Comparison of ENCODE assay signal across 7 mouse cellular contexts in the genomic region with DNA sequence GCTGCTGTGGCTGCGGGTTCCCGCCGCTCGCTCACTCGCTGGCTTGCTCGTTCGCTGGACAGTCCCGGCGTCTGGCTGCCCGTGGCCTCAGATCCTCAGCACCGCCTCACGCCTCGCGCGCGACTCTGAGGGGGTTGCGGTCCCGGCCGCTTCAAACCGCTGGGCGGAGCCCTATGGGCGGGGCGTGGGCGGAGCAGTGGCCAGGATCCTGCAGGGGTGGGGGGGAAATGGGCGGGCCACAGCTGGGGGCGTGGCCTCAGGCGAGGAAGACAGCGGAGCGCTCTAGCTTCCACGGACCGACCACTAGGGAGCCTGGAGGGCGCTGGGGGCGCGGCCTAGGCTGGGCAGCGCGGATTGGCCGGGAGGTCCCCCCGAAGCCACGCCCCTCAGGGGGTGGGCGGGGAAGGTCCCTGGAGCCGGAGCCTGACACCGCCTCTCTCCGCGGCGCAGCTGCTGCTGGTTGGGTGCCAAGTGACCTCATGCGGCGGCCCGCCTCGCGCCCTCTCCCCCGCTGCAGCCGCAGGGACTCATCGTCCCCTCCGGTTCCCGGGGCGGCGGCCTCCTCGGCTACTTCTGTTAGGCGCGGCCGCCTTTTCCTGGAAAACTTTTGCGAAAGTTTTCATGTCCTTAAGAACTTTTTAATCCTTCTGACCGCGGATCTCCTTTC. TPM values are rescaled to one million over a fixed set of nuclear protein-coding genes. Genes with fewer than 3 reads are reported as not detected.
DNase-seq lines count a peak whose midpoint lies in the region; ATAC-seq and TF ChIP-seq lines count a peak whose summit lies in the region.

A gene (minus strand): TSS at position 175 of the 667 bp plus-strand sequence.

- H3K9ac ChIP-seq in intestine, postnatal 0 days (ENCODE audit: low read depth, low read length): peak within 1 kb of the TSS; percentile 84
- H3K9ac ChIP-seq in midbrain, embryonic 12.5 days (replicated peaks): peak within 1 kb of the TSS; percentile 82

- H3K4me3 ChIP-seq in embryonic facial prominence, embryonic 10.5 days: peak within 1 kb of the TSS; percentile 96
- peak within 1 kb of the TSS; percentile 85 for H3K4me3 ChIP-seq in intestine, postnatal 0 days (ENCODE audit: low read depth, low read length)
- H3K4me3 ChIP-seq in midbrain, embryonic 12.5 days: peak within 1 kb of the TSS; percentile 70
- H3K4me3 ChIP-seq in small intestine, adult 2 months (ENCODE audit: low read depth, low read length): peak within 1 kb of the TSS; percentile 72

- H3K36me3 ChIP-seq in embryonic facial prominence, embryonic 10.5 days (replicated peaks): peaks cover 23% of the 10 kb centered on the region
- H3K36me3 ChIP-seq in intestine, postnatal 0 days (ENCODE audit: control insufficient read depth, insufficient read depth): no peaks in the 10 kb centered on the region
- no peaks in the 10 kb centered on the region for H3K36me3 ChIP-seq in midbrain, embryonic 12.5 days
- H3K36me3 ChIP-seq in small intestine, adult 2 months (ENCODE audit: control insufficient read depth, insufficient read depth, low read length): no peaks in the 10 kb centered on the region

- intact Hi-C loops in left cerebral cortex, postnatal 4 days (cut with DNase I): loop anchor here (10.0 kb wide), 1 partner anchor 48 kb away; no protein-coding TSS in a partner anchor

- peak; percentile 63 for TF ChIP-seq CTCF in intestine, postnatal 0 days (IDR thresholded peaks at IDR 0.05; ENCODE audit: low read depth)
- TF ChIP-seq CTCF in small intestine, adult 2 months (IDR thresholded peaks at IDR 0.05; ENCODE audit: extremely low read depth, insufficient read length, insufficient replicate concordance, low read depth, low read length): no peak

- H3K4me1 ChIP-seq in embryonic facial prominence, embryonic 10.5 days: peaks cover 51% of the 10 kb centered on the region
- H3K4me1 ChIP-seq in intestine, postnatal 0 days (replicated peaks; ENCODE audit: control insufficient read depth, insufficient read depth, low read length): peaks cover 12% of the 10 kb centered on the region
- H3K4me1 ChIP-seq in midbrain, embryonic 12.5 days: peaks cover 41% of the 10 kb centered on the region
- H3K4me1 ChIP-seq in small intestine, adult 2 months (ENCODE audit: control insufficient read depth, insufficient read depth, insufficient read length, low read length): peaks cover 14% of the 10 kb centered on the region; the same call in 1 of the 2 replicates

- peak; percentile 100 for DNase-seq in adrenal gland, postnatal 10 days
- DNase-seq in embryonic facial prominence, embryonic 10.5 days (ENCODE audit: low spot score): peak; percentile 100
- peak; percentile 56 for DNase-seq in gonadal fat pad, adult 2 months (ENCODE audit: low read depth)
- DNase-seq in left cerebral cortex, postnatal 4 days: peak; percentile 99

- WGBS in embryonic facial prominence, embryonic 10.5 days: under 1% methylated on average over 64 of the region's 64 CpGs
- WGBS in intestine, postnatal 0 days: under 1% methylated on average over 55 of the region's 64 CpGs
- WGBS in midbrain, embryonic 12.5 days: 1% methylated on average over 61 of the region's 64 CpGs
- WGBS in small intestine, adult 2 months: 1% methylated on average over 64 of the region's 64 CpGs

- peak; percentile 95 for ATAC-seq in intestine, postnatal 0 days
- ATAC-seq in midbrain, embryonic 12.5 days (ENCODE audit: low FRiP score, low read depth): peak; percentile 98

- H3K27me3 ChIP-seq in embryonic facial prominence, embryonic 10.5 days (replicated peaks; ENCODE audit: low read depth, poor library complexity, severe bottlenecking): peaks cover 33% of the 10 kb centered on the region
- no peaks in the 10 kb centered on the region for H3K27me3 ChIP-seq in intestine, postnatal 0 days (replicated peaks; ENCODE audit: control insufficient read depth, insufficient read depth, low read length)
- peaks cover 40% of the 10 kb centered on the region for H3K27me3 ChIP-seq in midbrain, embryonic 12.5 days
- H3K27me3 ChIP-seq in small intestine, adult 2 months (ENCODE audit: control insufficient read depth, insufficient read depth, low read length): no peaks in the 10 kb centered on the region

- TF ChIP-seq POLR2A in small intestine, adult 2 months (IDR thresholded peaks at IDR 0.05; ENCODE audit: low read depth, low read length): peak; percentile 97

- H3K27ac ChIP-seq in embryonic facial prominence, embryonic 10.5 days (replicated peaks): peak within 1 kb of the TSS; percentile 98
- peak within 1 kb of the TSS; percentile 93 for H3K27ac ChIP-seq in intestine, postnatal 0 days (ENCODE audit: low read depth, low read length)
- H3K27ac ChIP-seq in midbrain, embryonic 12.5 days (replicated peaks): peak within 1 kb of the TSS; percentile 95
- peak within 1 kb of the TSS; percentile 74 for H3K27ac ChIP-seq in small intestine, adult 2 months (ENCODE audit: insufficient read depth, low read depth, low read length)

- H3K4me2 ChIP-seq in intestine, postnatal 0 days (replicated peaks; ENCODE audit: low read depth): peak within 1 kb of the TSS; percentile 82
- H3K4me2 ChIP-seq in midbrain, embryonic 12.5 days (replicated peaks): peak within 1 kb of the TSS; percentile 76

- no peaks in the 10 kb centered on the region for H3K9me3 ChIP-seq in embryonic facial prominence, embryonic 10.5 days
- H3K9me3 ChIP-seq in intestine, postnatal 0 days (ENCODE audit: control insufficient read depth): no peaks in the 10 kb centered on the region
- H3K9me3 ChIP-seq in midbrain, embryonic 12.5 days: no peaks in the 10 kb centered on the region

RNA-seq across cellular contexts. Expression of the gene that starts here (rescaled TPM):
- total RNA-seq in adrenal gland, postnatal 10 days (2021): 100 to 1,000 TPM; 109 to 128 TPM
- 207 and 211 TPM in 2 replicates for polyA plus RNA-seq in embryonic facial prominence, embryonic 10.5 days (2016; fragmentation: Nextera tagmentation; extraction: Ambion mirVana)
- polyA plus RNA-seq in gonadal fat pad, adult 2 months (2012; rRNA removed): 81.5 and 90.5 TPM in 2 replicates
- 66.9 and 67.9 TPM in 2 replicates for polyA plus RNA-seq in intestine, postnatal 0 days (2015; fragmentation: Nextera tagmentation; extraction: Ambion mirVana)
- total RNA-seq in left cerebral cortex, postnatal 4 days (2021): 10 to 100 TPM; 27.6 to 27.8 TPM
- polyA plus RNA-seq in midbrain, embryonic 12.5 days (2016; fragmentation: Nextera tagmentation; extraction: Ambion mirVana): 194 and 199 TPM in 2 replicates
- polyA plus RNA-seq in small intestine, adult 2 months (2012; rRNA removed): 20.6 and 26.2 TPM in 2 replicates

Comparison
In these comparisons a context has a peak if more than half of its experiments do, and no peak if none do; other contexts are left out.
1. Peak in every context shown above with its lines: DNase-seq, ATAC-seq, H3K4me3 ChIP-seq and H3K27ac ChIP-seq.